Mouse (Mus musculus) neural tube, embryonic 10.5 days (tissue): Measurements from ENCODE around the gene Kiss1.

Experiments used
- DNase-seq: peaks from one replicate; pipeline ENCODE4 v3.0.0-alpha.2; 2017; ENCODE audit warnings: low spot score; ENCODE audit errors: extremely low spot score

The Kiss1 gene

DNA sequence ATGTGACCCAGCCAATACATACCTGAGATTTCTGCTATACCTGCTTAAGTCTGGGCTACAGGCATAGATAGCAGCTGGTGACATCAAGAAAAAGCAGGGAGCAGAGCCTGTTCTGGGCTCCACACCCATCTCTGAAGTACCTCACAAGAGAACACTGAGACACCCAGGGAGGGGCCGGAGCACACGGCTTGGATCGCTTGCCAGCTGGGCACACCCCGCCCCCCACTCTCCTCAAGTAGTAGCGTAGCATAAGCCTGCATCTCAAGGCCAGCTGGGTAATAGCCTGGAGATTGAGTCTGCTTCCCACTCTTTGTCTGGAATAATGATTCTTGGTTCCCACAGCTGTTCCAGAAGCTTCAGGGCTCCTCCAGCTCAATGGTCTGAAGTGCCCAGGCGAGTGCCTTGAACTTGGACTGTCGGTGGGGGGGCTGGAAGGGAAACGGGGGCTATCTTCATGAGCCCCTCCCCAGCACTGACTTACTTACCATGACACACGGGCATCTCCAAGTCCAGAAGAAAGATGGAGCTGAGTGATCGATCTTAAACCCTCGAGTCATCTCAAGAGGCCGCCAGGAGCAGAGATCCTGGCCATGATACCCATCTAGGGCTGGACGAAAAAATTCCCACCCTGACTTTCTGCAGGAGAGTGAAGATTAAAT is at the start of gene Kiss1:
TSS of gene Kiss1 (plus strand) at position 609 of the 659 bp plus-strand sequence.
- DNase-seq = no peak

DNA sequence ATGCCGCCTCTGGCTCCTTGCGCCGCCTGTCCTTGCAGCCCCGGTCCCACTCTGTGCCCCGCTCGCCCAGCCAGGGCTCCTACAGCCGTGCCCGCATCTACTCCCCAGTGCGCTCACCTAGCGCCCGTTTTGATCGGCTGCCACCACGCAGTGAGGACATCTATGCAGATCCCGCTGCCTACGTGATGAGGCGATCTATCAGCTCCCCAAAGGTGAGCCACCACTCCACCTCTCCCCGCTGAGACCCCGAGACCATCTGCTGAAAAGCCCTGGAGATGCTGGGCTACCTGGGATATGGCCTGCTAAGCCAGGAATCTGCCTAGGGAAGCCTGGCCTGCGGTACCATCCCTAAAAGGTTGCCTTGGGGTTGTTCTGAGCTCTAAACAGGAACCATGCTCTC is 47.5 kb upstream of the Kiss1 start:
- DNase-seq = no peak

- DNase-seq = no peak
Observed at GRCm38 (mm10) chr1:133276983-133277382, 44.7 kb upstream of the Kiss1 start.

DNA sequence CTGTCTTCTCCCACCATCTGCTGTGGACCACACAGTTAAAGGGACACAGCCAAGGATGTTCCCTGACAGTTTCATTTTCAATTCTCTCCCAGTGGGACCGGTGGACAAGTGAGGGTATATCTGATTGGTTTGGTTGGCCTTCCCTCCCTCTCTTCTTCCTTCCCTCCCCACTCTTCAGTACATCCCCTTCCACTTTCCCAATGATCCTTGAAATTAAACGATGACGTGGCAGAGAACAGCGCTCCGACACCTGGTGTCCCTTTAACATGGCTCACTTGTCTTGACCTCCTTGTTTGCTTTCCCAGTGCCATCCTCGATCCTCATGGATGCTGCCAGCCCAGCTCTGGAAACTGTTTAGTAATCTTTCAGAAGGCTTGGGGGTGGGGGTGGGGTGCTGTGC is 43.1 kb upstream of the Kiss1 start:
- no peak for DNase-seq

DNA sequence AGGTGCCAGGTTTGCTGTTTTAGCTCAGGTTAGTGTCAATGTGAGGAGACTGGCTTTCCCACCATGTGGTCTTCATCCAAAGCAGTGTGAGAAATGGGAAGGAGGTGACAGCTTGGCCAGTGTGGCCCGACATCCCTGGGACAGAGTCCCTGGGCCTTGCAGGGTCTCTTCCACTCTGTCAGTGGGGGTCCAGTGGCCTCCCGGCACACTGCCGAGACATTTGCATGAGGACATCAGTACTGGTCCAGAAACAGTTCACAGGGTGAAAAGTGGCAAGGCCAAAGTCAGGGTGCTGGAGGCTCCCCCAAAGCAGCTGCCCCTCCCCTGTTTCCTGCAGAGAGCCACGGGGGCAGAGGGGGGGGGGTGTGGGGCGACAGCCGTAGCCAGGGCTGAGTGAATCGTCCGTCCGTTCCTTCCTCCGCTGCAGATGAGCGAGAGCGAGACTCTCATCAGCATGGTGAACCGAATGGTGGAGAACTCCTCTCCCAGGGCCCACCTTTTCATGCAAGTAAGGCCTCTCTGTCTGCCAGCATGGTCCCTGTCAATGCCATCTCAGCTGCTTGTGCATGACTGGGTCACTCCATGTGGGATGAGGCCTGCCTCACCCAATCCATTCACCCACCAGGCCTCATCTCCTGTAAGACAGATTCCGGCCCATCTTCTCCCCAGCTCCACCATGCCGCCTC is 42.6 kb upstream of the Kiss1 start:
- DNase-seq = no peak

GRCm38 (mm10) chr1:133279632-133280093 is 42.0 kb upstream of the Kiss1 start:
- DNase-seq = no peak

DNA sequence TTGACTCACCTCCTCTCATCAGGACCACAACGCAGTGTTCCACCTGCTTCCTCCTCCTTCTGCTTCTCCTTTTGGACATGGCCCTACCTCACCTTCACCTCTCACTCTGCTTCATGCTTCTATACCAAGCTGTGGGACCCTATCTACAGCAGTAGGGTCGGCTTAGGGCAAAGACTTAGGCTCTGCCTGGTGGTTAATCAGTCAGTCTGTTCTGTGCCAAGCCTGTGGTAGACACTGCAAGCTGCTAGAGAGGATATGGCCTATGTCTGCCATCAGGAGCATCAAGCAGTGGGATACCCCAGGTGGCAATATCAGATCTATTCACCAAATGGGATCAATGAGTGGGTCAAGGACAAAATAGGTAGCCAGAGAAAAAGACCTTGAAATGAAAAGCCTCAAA is 41.1 kb upstream of the Kiss1 start:
- no peak for DNase-seq

GRCm38 (mm10) chr1:133285907-133286306 is 35.8 kb upstream of the Kiss1 start:
- DNase-seq = no peak

DNA sequence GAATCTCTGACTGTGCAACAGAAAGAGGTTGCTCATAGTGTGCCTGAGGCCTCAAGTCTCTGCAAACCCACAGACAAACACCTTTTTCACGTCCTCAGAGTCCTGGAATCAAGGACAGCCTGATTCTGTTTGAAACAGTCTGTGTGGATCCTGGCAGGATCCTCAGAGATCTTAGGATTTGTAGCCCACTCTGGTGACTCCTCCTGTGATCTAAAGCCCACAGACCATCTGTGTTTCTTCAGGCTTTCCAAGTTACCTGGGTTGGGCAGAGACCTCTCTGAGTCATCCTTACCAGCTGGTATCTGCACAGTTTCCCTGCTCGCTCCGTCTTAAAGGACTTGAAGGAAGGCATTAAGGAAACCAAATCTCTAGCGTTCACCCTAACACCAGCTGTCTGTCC is 34.6 kb upstream of the Kiss1 start:
- DNase-seq = no peak

DNA sequence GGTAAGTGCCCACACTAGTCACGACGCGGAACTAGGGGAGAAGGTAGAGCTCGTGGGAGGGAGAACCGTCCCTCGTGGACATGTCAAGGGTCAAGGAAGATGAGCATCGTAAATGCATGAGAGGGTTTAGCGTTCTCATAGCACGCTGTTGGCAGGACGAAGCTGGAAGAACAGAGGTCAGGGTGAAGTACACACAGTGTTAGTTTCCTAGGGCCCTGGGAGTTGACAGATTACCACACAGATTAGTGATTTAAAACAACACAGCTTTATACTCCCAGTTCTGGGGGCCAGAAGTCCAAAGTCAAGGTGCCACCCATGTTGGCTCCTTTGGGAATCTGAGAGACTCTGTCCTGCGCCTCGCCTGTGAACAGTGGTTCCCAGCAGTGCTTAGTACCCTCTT is 33.8 kb upstream of the Kiss1 start:
- no peak for DNase-seq

- no peak for DNase-seq
Observed at GRCm38 (mm10) chr1:133291888-133292287, 29.8 kb upstream of the Kiss1 start.

GRCm38 (mm10) chr1:133292608-133293007 is 29.1 kb upstream of the Kiss1 start:
- no peak for DNase-seq

DNA sequence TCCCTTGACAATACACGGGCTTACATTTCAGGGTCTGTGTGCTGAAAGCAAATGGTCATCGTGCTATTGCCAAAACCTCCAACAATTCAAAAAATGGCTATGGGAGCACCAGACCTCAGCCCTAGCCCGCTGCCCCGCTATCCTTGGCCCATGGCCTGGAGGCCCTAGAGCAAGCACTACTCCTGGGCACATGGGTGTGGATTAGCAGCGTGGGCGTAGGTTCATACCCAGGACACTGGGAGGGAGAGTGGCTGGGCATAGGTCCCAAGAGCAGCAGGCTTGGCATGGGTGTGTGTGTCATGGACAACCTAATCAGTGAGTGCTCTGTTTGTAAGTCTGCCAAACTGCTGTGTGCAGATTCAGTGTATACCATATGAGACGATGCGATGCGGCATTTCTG is 25.3 kb upstream of the Kiss1 start:
- no peak for DNase-seq

DNA sequence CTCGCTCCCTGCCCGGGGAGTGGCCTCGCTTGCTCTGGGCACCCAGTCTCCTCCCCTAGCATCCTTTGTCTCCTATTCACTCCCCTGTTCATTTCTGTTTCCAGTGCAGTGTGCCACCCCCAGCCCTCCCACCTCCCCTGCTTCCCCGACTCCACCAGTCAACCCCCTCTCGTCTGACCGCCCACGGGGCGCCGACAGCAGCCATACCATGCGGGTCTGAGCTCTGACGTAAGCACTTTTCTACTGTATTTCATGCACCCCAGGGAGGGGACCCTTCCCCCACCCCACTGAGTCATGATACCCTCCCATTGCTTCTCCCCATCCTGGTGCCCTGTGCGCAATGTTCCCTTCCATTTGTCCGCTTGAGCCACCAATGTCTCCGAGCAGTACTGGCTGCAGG is 22.9 kb upstream of the Kiss1 start:
- no peak for DNase-seq

DNA sequence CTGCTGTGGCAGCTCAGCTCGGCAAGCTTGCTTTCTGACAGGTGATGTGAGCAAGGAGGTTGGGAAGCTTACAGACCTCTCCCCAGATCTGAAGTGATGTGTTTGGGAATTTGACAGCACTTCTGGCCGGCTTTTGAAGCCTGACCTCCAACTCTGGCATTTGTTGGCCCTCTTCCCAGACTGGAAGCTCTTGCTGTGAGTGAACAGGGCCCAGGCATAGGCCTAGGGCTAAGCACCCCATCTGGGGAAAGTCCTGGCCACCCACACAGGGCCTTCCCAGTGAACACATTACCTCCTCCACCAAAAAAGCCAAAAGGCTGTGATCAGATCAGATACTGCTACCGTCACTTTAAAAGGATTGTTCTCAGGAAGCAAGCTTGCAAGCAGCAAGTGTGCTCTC is 19.1 kb upstream of the Kiss1 start:
- no peak for DNase-seq

DNA sequence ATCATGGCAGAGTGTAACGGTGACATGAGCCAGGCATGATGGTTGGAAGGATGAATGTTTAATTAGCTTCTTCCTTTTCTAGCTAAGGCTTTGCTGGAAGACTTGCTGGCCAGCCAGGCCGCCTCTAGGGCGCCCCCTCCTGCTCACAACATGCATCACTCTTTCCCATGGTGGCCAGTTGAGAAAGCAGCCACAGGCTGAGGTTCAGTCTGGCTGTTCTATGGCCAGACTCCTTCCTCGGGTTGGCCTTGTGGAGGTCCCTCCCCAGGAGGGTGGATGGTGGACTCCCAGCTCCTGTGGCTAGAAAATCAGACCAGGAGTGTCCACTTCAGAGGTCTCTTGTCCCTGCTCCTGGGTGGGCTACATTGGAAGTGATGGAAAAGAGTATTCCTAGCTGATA is 14.8 kb upstream of the Kiss1 start:
- DNase-seq = peak; percentile 80

GRCm38 (mm10) chr1:133307318-133307717 is 14.4 kb upstream of the Kiss1 start:
- DNase-seq = peak; percentile 56

- no peak for DNase-seq
Observed at GRCm38 (mm10) chr1:133309652-133310267, 11.9 kb upstream of the Kiss1 start, which contains the start of gene Golt1a. Golt1a (plus strand) TSS chr1:133309800.

DNA sequence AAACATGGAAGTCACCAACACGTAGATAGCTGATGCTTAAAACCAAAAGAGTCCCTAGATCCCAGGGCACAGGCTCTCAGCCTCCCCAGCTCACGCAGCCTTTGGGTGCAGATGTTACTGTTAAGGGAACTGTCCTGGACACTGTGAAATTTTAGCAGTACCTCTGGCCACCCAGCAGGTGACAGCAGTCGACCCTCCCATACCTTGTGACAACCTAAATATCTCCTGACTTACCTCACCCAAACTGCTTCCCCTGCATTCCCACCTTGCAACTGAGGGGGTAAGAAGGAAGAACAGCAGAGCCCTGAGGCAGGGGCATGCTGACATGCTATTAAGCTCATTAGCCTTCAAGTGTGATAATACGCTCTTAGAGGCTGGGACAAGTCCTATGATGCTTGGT is 10.4 kb upstream of the Kiss1 start:
- DNase-seq = no peak

GRCm38 (mm10) chr1:133311946-133312345 is 9.7 kb upstream of the Kiss1 start:
- no peak for DNase-seq

GRCm38 (mm10) chr1:133314364-133314763 is 7.3 kb upstream of the Kiss1 start:
- DNase-seq = peak; percentile 52

DNA sequence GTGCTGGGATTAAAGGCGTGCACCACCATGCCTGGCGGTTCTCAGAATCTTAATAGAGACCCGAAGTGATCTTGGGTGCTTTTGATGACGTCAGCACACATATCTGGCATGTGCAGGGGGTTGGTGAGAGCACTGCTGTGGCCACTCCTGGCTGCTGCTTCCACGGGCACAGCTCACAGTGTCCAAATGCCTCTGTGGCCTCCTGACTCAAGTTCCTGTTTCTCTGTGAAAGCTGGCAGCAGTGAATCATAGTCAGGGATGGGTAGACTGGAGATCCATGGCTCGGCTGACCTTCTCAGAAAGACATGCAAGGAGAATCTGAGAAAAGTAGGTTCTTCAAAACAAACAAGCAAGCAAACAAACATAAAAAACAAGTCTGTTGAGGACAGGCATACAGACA is 5.9 kb upstream of the Kiss1 start:
- no peak for DNase-seq

- DNase-seq = no peak
Observed at GRCm38 (mm10) chr1:133316577-133316976, 5.1 kb upstream of the Kiss1 start.
